Mouse (Mus musculus) ovary, postnatal 10 days (tissue): ENCODE measurements around the gene Cd274.

ENCODE experiments used
- DNase-seq: peaks from one replicate; pipeline ENCODE4 v3.0.0; 2022; ENCODE audit warnings: low spot score

The Cd274 gene

GRCm38 (mm10) chr19:29430516-29430915 is 63.3 kb downstream of the Cd274 start:
- DNase-seq = no peak

GRCm38 (mm10) chr19:29430953-29431352 is 63.7 kb downstream of the Cd274 start:
- DNase-seq = no peak

GRCm38 (mm10) chr19:29436793-29437479 is 69.7 kb downstream of the Cd274 start:
- no peak for DNase-seq
